11 mouse cellular contexts compared by ENCODE assay signal in the genomic region with DNA sequence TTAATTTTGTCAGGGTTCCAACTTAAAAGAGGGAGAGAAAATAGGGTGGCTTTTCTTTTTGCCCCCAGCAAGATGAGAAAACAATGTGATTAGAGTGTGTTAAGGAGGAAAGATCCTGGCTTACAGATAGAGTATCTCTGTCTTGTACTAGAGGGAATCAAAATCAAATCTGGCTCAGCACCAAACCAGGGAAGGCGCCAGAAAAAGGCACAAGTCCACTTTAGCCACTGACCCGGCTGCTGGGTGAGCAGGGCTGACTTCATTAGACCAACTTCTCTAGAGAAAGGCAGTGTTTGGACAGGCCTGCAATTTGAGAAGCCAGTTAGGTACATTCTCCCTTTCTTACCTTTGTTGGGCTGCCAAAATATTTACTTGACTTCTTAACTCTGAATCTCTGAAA. TPM values are rescaled to one million over a fixed set of nuclear protein-coding genes. Genes with fewer than 3 reads are reported as not detected.
A peak's percentile ranks its signal among the peaks of the same experiment; 100 is the strongest.
DNase-seq lines count a peak whose midpoint lies in the region; ATAC-seq and TF ChIP-seq lines count a peak whose summit lies in the region.
"Had no signal": no experiment of that assay in that cellular context is flagged by ENCODE, and none has a peak within 500 bp of the region (broad histone marks: within the 10 kb centered on the region; RNA-seq: fewer than 3 reads in every experiment).

No protein-coding gene starts in this region.

- peak overlapping the region; percentile 44; the same call in 1 of the 2 replicates for H3K27ac ChIP-seq in kidney, embryonic 16.5 days (ENCODE audit: low read length)
- no peak overlapping the region for H3K27ac ChIP-seq in kidney, embryonic 14.5 days (ENCODE audit: low read depth, low read length)
- peak overlapping the region; percentile 9; the same call in 1 of the 2 replicates for H3K27ac ChIP-seq in embryonic facial prominence, embryonic 14.5 days (replicated peaks; ENCODE audit: low read depth, low read length)
- H3K27ac ChIP-seq in gastrocnemius, adult 2 months: peak overlapping the region; percentile 62
- peak overlapping the region; percentile 82 for H3K27ac ChIP-seq in midbrain, embryonic 10.5 days (replicated peaks)
- H3K27ac ChIP-seq: liver, embryonic 14.5 days; neural tube, embryonic 12.5 days had no signal

- no peak overlapping the region for H3K9ac ChIP-seq in kidney, embryonic 16.5 days (replicated peaks; ENCODE audit: low read length)
- H3K9ac ChIP-seq in kidney, embryonic 14.5 days (ENCODE audit: low read depth, low read length): no peak overlapping the region
- H3K9ac ChIP-seq in embryonic facial prominence, embryonic 14.5 days (ENCODE audit: low read depth, low read length): no peak overlapping the region
- H3K9ac ChIP-seq: liver, embryonic 14.5 days; neural tube, embryonic 12.5 days had no signal

- no peaks in the 10 kb centered on the region for H3K9me3 ChIP-seq in kidney, embryonic 16.5 days (ENCODE audit: low read length)
- no peaks in the 10 kb centered on the region for H3K9me3 ChIP-seq in kidney, embryonic 14.5 days (ENCODE audit: control insufficient read depth, low read length)
- no peaks in the 10 kb centered on the region for H3K9me3 ChIP-seq in embryonic facial prominence, embryonic 14.5 days (ENCODE audit: control insufficient read depth, low read length)
- H3K9me3 ChIP-seq in midbrain, embryonic 10.5 days (replicated peaks): no peaks in the 10 kb centered on the region
- H3K9me3 ChIP-seq: neural tube, embryonic 12.5 days had no signal

- TF ChIP-seq CTCF in gastrocnemius, adult 2 months (IDR thresholded peaks at IDR 0.05): no peak

- H3K27me3 ChIP-seq in kidney, embryonic 16.5 days (ENCODE audit: insufficient read depth, low read length): no peaks in the 10 kb centered on the region
- no peaks in the 10 kb centered on the region for H3K27me3 ChIP-seq in kidney, embryonic 14.5 days (ENCODE audit: control insufficient read depth, insufficient read depth, low read length)
- H3K27me3 ChIP-seq in embryonic facial prominence, embryonic 14.5 days (replicated peaks; ENCODE audit: control insufficient read depth, insufficient read depth, low read length): no peaks in the 10 kb centered on the region
- H3K27me3 ChIP-seq in midbrain, embryonic 10.5 days (ENCODE audit: low read depth, poor library complexity, severe bottlenecking): no peaks in the 10 kb centered on the region
- H3K27me3 ChIP-seq: neural tube, embryonic 12.5 days had no signal

- no peaks in the 10 kb centered on the region for H3K36me3 ChIP-seq in kidney, embryonic 16.5 days (ENCODE audit: insufficient read depth, low read length)
- H3K36me3 ChIP-seq in kidney, embryonic 14.5 days (ENCODE audit: control insufficient read depth, insufficient read depth, low read length): no peaks in the 10 kb centered on the region
- no peaks in the 10 kb centered on the region for H3K36me3 ChIP-seq in embryonic facial prominence, embryonic 14.5 days (ENCODE audit: control insufficient read depth, insufficient read depth, low read length)
- H3K36me3 ChIP-seq in midbrain, embryonic 10.5 days: no peaks in the 10 kb centered on the region
- H3K36me3 ChIP-seq: neural tube, embryonic 12.5 days had no signal

- intact Hi-C loops in gastrocnemius, adult 2 months (cut with DNase I): no loop called here

- H3K4me1 ChIP-seq in kidney, embryonic 16.5 days (ENCODE audit: insufficient read depth, low read length): peaks cover 28% of the 10 kb centered on the region
- H3K4me1 ChIP-seq in kidney, embryonic 14.5 days (ENCODE audit: control insufficient read depth, insufficient read depth, low read length): peaks cover 24% of the 10 kb centered on the region
- peaks cover 28% of the 10 kb centered on the region for H3K4me1 ChIP-seq in embryonic facial prominence, embryonic 14.5 days (ENCODE audit: control insufficient read depth, insufficient read depth, low read length)
- peaks cover 81% of the 10 kb centered on the region for H3K4me1 ChIP-seq in midbrain, embryonic 10.5 days

- no peak for ATAC-seq in kidney, embryonic 16.5 days (ENCODE audit: low FRiP score, low TSS enrichment)
- ATAC-seq in kidney, embryonic 14.5 days (ENCODE audit: low FRiP score, low TSS enrichment): no peak
- ATAC-seq in embryonic facial prominence, embryonic 14.5 days (ENCODE audit: low read depth): no peak

- 32% methylated on average over 2 of the region's 2 CpGs for WGBS in kidney, embryonic 16.5 days
- 32% methylated on average over 2 of the region's 2 CpGs for WGBS in kidney, embryonic 14.5 days
- 50% methylated on average over 2 of the region's 2 CpGs for WGBS in embryonic facial prominence, embryonic 14.5 days
- 59% methylated on average over 2 of the region's 2 CpGs for WGBS in midbrain, embryonic 10.5 days

- no peak overlapping the region for H3K4me2 ChIP-seq in kidney, embryonic 16.5 days (replicated peaks; ENCODE audit: low read depth, low read length)
- H3K4me2 ChIP-seq in kidney, embryonic 14.5 days (replicated peaks; ENCODE audit: low read depth, low read length): no peak overlapping the region
- H3K4me2 ChIP-seq in embryonic facial prominence, embryonic 14.5 days (ENCODE audit: low read depth, low read length): no peak overlapping the region

- no peak overlapping the region for H3K4me3 ChIP-seq in kidney, embryonic 16.5 days (ENCODE audit: low read length)
- no peak overlapping the region for H3K4me3 ChIP-seq in kidney, embryonic 14.5 days (ENCODE audit: low read length)
- H3K4me3 ChIP-seq in embryonic facial prominence, embryonic 14.5 days (ENCODE audit: low read depth, low read length): no peak overlapping the region
- H3K4me3 ChIP-seq in gastrocnemius, adult 2 months: no peak overlapping the region
- no peak overlapping the region for H3K4me3 ChIP-seq in midbrain, embryonic 10.5 days
- H3K4me3 ChIP-seq: neural tube, embryonic 12.5 days had no signal

- no peak for DNase-seq in embryonic facial prominence, embryonic 14.5 days (ENCODE audit: low spot score)
- DNase-seq in gastrocnemius, adult 2 months: peak; percentile 68
- no peak for DNase-seq in midbrain, embryonic 10.5 days (ENCODE audit: low spot score)
- DNase-seq in testis, postnatal 10 days (ENCODE audit: low spot score): no peak
- no peak for DNase-seq in frontal cortex, postnatal 25 days (ENCODE audit: low spot score in 2 of 2)
- DNase-seq in spleen, adult 18-20 months: no peak
- DNase-seq: heart, postnatal 4 days had no signal

RNA-seq across cellular contexts. Expression of gene Kremen1, which starts 57.6 kb away (rescaled TPM):
- polyA plus RNA-seq in kidney, embryonic 16.5 days (2015; fragmentation: Nextera tagmentation; extraction: Ambion mirVana): 25.9 and 27.5 TPM in 2 replicates
- 7.8 and 17.2 TPM in 2 replicates for polyA plus RNA-seq in kidney, embryonic 14.5 days (2014; fragmentation: Nextera tagmentation; extraction: Ambion mirVana)
- 24.1 and 26.7 TPM in 2 replicates for polyA plus RNA-seq in embryonic facial prominence, embryonic 14.5 days (2014; fragmentation: Nextera tagmentation; extraction: Ambion mirVana)
- total RNA-seq in gastrocnemius, adult 2 months (2021): 10 to 100 TPM; 39.4 to 58.7 TPM
- polyA plus RNA-seq in midbrain, embryonic 10.5 days (2016; fragmentation: Nextera tagmentation; extraction: Ambion mirVana): 11.1 and 12.1 TPM in 2 replicates
